In genomic region chr19:31082662-31083429, GRCm38 (mm10) we compare ENCODE assay signal across 8 mouse cellular contexts. TPM values are rescaled to one million over a fixed set of nuclear protein-coding genes. Genes with fewer than 3 reads are reported as not detected.
DNase-seq lines count a peak whose midpoint lies in the region; ATAC-seq and TF ChIP-seq lines count a peak whose summit lies in the region.

Cstf2t (plus strand) TSS chr19:31082837.

- H3K4me1 ChIP-seq in ES-Bruce4 (ENCODE audit: control insufficient read depth, insufficient read depth, low read length): no peaks in the 10 kb centered on the region
- H3K4me1 ChIP-seq in forebrain, embryonic 15.5 days: peaks cover 28% of the 10 kb centered on the region
- peaks cover 7% of the 10 kb centered on the region for H3K4me1 ChIP-seq in lung, adult 2 months (ENCODE audit: control insufficient read depth, insufficient read depth, low read length)

- intact Hi-C loops in heart, postnatal 25 days (cut with DNase I): loop anchor here (10.0 kb wide), 1 partner anchor 682 kb away; the partner anchor contains the start of gene Prkg1

- TF ChIP-seq POLR2A in ES-Bruce4 (IDR thresholded peaks at IDR 0.05; ENCODE audit: insufficient read depth, low read length): peak; percentile 67
- peak; percentile 97 for TF ChIP-seq POLR2A in lung, adult 2 months (IDR thresholded peaks at IDR 0.05; ENCODE audit: borderline replicate concordance, extremely low read depth, low read depth, low read length)

- peak within 1 kb of the TSS; percentile 80 for H3K9ac ChIP-seq in ES-Bruce4 (ENCODE audit: low read depth, poor library complexity, severe bottlenecking)
- H3K9ac ChIP-seq in forebrain, embryonic 15.5 days (replicated peaks): peak within 1 kb of the TSS; percentile 63

- 2% methylated on average over 56 of the region's 56 CpGs for WGBS in forebrain, embryonic 15.5 days
- 2% methylated on average over 56 of the region's 56 CpGs for whole genome bisulfite sequencing in lung, adult 2 months

- H3K9me3 ChIP-seq in ES-Bruce4 (replicated peaks; ENCODE audit: control insufficient read depth, insufficient read depth, low read length, poor library complexity, severe bottlenecking): no peaks in the 10 kb centered on the region
- H3K9me3 ChIP-seq in forebrain, embryonic 15.5 days: no peaks in the 10 kb centered on the region

- H3K27ac ChIP-seq in ES-Bruce4 (ENCODE audit: insufficient read depth, low read length): peak within 1 kb of the TSS; percentile 48; the same call in 1 of the 2 replicates
- H3K27ac ChIP-seq in forebrain, embryonic 15.5 days (replicated peaks): peak within 1 kb of the TSS; percentile 82

- DNase-seq in cerebellum, adult 11-12 months: peak; percentile 99
- peak; percentile 98 for DNase-seq in heart, postnatal 25 days (ENCODE audit: low spot score)
- DNase-seq in layer of hippocampus, adult 18-20 months (ENCODE audit: low spot score in 2 of 2): peak; percentile 99 to 100
- DNase-seq in lung, adult 2 months: peak; percentile 98
- peak; percentile 98 to 99 for DNase-seq in thymus, adult 18-20 months

- no peaks in the 10 kb centered on the region for H3K27me3 ChIP-seq in ES-Bruce4 (ENCODE audit: control insufficient read depth, insufficient read depth, low read length, poor library complexity, severe bottlenecking)
- no peaks in the 10 kb centered on the region for H3K27me3 ChIP-seq in forebrain, embryonic 15.5 days

- peak within 1 kb of the TSS; percentile 82 for H3K4me2 ChIP-seq in forebrain, embryonic 15.5 days (replicated peaks)

- ATAC-seq in forebrain, embryonic 15.5 days (replicated peaks): peak; percentile 100
- ATAC-seq in neutrophil, adult 5-6 weeks (ENCODE audit: extremely low read depth, insufficient number of reproducible peaks, low FRiP score, poor library complexity, severe bottlenecking): peak; percentile 98

- peak within 1 kb of the TSS; percentile 76 for H3K4me3 ChIP-seq in ES-Bruce4 (ENCODE audit: low read depth, low read length)
- H3K4me3 ChIP-seq in forebrain, embryonic 15.5 days: peak within 1 kb of the TSS; percentile 66
- peak within 1 kb of the TSS; percentile 76 for H3K4me3 ChIP-seq in lung, adult 2 months (replicated peaks; ENCODE audit: extremely low read depth, low read depth, low read length)

- no peak for TF ChIP-seq EP300 in ES-Bruce4 (IDR thresholded peaks at IDR 0.05; ENCODE audit: insufficient read depth, low read depth, low read length)

- H3K36me3 ChIP-seq in ES-Bruce4 (ENCODE audit: control insufficient read depth, insufficient read depth, low read length, poor library complexity, severe bottlenecking): peaks cover 20% of the 10 kb centered on the region
- peaks cover 32% of the 10 kb centered on the region for H3K36me3 ChIP-seq in forebrain, embryonic 15.5 days

- no peak for TF ChIP-seq CTCF in ES-Bruce4 (IDR thresholded peaks at IDR 0.05; ENCODE audit: low read depth, low read length)
- no peak for TF ChIP-seq CTCF in lung, adult 2 months (IDR thresholded peaks at IDR 0.05; ENCODE audit: insufficient read depth, low read length)

RNA-seq across cellular contexts. Expression of gene Cstf2t, which starts in this region (rescaled TPM):
- 24.9 and 26.4 TPM in 2 replicates for polyA plus RNA-seq in ES-Bruce4 (2011; ENCODE audit: insufficient read depth, insufficient read length, low read depth, missing spikeins)
- 79.1 and 83.4 TPM in 2 replicates for polyA plus RNA-seq in forebrain, embryonic 15.5 days (2015; fragmentation: Nextera tagmentation; extraction: Ambion mirVana)
- total RNA-seq in heart, postnatal 25 days (2021): 10 to 100 TPM; 26.6 to 32.2 TPM
- total RNA-seq in layer of hippocampus, adult 18-20 months (2021): 10 to 100 TPM; 78.1 to 79.4 TPM
- 7.6 and 11.1 TPM in 2 replicates for polyA plus RNA-seq in lung, adult 2 months (2012; rRNA removed)
- 38.3 and 39.8 TPM in 2 replicates for total RNA-seq in neutrophil, adult 5-6 weeks (2017)

Comparison
In these comparisons a context has a peak if more than half of its experiments do, and no peak if none do; other contexts are left out.
1. Peak in every context shown above with its lines: DNase-seq, ATAC-seq, H3K4me3 ChIP-seq and H3K27ac ChIP-seq.